Mouse (Mus musculus) G1E (cell line): ENCODE data around the gene Sgsm2. TPM values are rescaled to one million over a fixed set of nuclear protein-coding genes. Genes with fewer than 3 reads are reported as not detected.
A peak's percentile ranks its signal among the peaks of the same experiment; 100 is the strongest.

Experiments used
- ATAC-seq: 2 replicates; pipeline ENCODE4 v1.8.0; 2016; ENCODE audit warnings: mild to moderate bottlenecking; ENCODE audit not compliant: insufficient number of reproducible peaks, poor library complexity, low FRiP score, severe bottlenecking; ENCODE audit errors: extremely low read depth
- DNase-seq: peaks from one replicate; pipeline ENCODE4 v3.0.0; 2012; ENCODE audit warnings: low spot score
- H3K27me3 ChIP-seq: 2 replicates; pipeline ENCODE4 v1.6.1; 2012; ENCODE audit warnings: mild to moderate bottlenecking, low read length, inconsistent platforms; ENCODE audit not compliant: insufficient read depth
- H3K36me3 ChIP-seq: replicated peaks from 2 replicates; pipeline ENCODE3; 2012; ENCODE audit warnings: mild to moderate bottlenecking, inconsistent platforms
- H3K4me1 ChIP-seq: 2 replicates; pipeline ENCODE4 v1.6.1; 2012; ENCODE audit warnings: low read depth, low read length, inconsistent platforms, mixed read lengths; ENCODE audit not compliant: insufficient read depth
- H3K4me3 ChIP-seq: 2 replicates; pipeline ENCODE4 v1.5.1; 2012; ENCODE audit warnings: low read depth, mild to moderate bottlenecking, inconsistent platforms, low read length, moderate library complexity, mixed read lengths
- H3K9me3 ChIP-seq: replicated peaks from 2 replicates; pipeline ENCODE4 v1.6.1; 2012; ENCODE audit warnings: inconsistent platforms
- CTCF ChIP-seq: IDR thresholded peaks from 2 replicates; pipeline ENCODE4 v1.5.1; 2012; ENCODE audit warnings: low read depth, low read length, inconsistent platforms, mixed read lengths
- GATA1 ChIP-seq: IDR thresholded peaks from 2 replicates; pipeline ENCODE4 v1.6.1; 2012; ENCODE audit warnings: borderline replicate concordance, low read length, inconsistent platforms, mixed read lengths
- GATA2 ChIP-seq: IDR thresholded peaks from 2 replicates; pipeline ENCODE4 v1.6.1; 2012; ENCODE audit warnings: low read depth, low read length, inconsistent platforms, borderline replicate concordance
- POLR2AphosphoS5 ChIP-seq: IDR thresholded peaks from 2 replicates; pipeline ENCODE4 v1.6.1; 2012; ENCODE audit warnings: low read depth, low read length, inconsistent platforms; ENCODE audit not compliant: insufficient replicate concordance
- TAL1 ChIP-seq: conservative IDR thresholded peaks from 2 replicates; pipeline ENCODE4 v1.6.1; 2012; ENCODE audit warnings: low read depth, low read length, inconsistent platforms, mixed read lengths
- polyA plus RNA-seq: library from polyadenylated mRNA; stranded (reverse); fragments of >175 nt; gene quantifications from 2 replicates; pipeline ENCODE4 v1.2.3, GENCODE M21; 2012
- total RNA-seq, 2 experiments: library from RNA; stranded (forward) in 1 of 2; stranded (reverse) in 1 of 2; fragments of 200-1000 nt in 1 of 2; fragments of >200 nt in 1 of 2; fragmentation: Nextera tagmentation in 1 of 2; gene quantifications; 2 replicates each; pipeline ENCODE4 v1.2.3; 2014 to 2017

Sgsm2 gene
- total and polyA plus RNA-seq, 3 experiments: 4.7 to 10.5 (median 7.4) TPM

DNA sequence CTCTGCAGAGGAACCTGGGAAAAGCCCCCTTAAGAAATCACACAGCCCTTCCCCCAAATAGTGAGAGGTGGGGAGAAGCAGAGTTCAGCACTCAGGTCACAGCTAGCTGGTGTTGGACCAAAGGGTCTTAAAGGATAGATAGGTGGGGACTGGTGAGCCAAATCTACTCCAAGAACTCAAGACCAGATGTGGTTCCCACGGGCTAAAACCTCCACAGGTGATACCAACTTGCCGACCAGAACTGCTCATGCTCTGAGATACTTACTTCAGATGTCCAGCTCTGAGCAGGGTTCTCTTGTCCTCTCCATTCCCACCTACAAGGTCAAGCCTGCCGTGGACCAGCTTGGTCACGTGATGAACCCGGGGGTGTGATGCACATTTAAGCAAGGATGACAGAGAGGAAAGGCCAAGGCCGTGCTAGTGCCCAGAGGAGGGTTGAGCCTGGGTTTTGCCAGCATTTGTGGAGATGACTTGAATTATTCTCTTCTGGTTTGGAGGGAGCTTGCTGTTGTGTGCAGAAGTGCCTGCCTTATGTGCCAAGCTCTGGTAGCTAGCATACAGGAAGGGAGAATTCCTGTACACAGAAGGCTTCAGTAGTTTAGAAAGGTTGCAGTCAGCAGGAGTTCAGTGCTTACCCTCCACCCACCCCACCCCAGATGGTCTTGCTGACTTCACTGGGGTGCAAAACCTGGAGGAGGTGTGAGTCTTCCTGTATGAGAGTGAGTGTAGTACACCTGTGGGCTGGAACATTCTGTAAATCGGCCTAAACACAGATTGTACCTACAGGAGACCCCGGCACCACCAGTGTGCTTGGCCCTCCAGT is 63.1 kb downstream of the Sgsm2 start:
- TF ChIP-seq POLR2AphosphoS5 (no peak), GATA1 (no peak), TAL1 (no peak), GATA2 (no peak), CTCF (no peak)
- Histone ChIP-seq H3K27me3 (no peaks in the 10 kb centered on the region), H3K4me3 (peak overlapping the region; percentile 93; the same call in 1 of the 2 replicates), H3K9me3 (no peaks in the 10 kb centered on the region), H3K4me1 (peaks cover 74% of the 10 kb centered on the region), H3K36me3 (peaks cover 46% of the 10 kb centered on the region)
- ATAC-seq (no peak), DNase-seq (no peak)

DNA sequence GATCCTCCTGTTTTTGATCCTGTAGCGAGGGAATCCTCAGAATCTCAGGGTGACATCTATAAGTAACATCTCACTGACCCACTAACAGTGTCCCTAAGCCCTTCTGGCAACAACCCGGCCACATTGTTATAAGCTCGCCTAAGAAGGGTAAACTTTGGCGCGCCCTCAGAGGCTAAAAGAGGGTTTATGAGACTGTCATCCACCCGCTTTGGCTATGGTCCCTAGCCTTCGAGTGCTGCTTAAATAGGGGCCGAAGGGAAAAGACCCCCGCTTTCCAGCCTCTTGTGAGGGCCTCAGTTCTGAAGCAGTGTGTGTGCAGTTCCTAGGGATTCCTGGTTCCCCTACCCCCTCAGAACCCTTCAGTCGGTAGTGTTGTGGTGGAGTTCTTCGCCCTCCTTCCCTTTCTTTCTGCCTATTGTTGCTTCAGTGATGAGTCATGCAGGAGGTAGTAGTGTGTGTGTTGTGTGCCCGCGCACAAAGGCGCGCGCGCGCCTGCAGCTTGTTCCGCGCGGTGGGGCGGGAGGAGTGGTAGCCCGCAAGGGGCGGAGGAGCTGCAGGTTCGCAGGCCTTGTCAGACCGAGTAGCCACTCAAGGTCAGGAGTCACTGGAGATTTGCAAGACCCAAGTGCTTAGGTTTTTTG is 64.2 kb downstream of the Sgsm2 start:
- peak; percentile 64 for DNase-seq

DNA sequence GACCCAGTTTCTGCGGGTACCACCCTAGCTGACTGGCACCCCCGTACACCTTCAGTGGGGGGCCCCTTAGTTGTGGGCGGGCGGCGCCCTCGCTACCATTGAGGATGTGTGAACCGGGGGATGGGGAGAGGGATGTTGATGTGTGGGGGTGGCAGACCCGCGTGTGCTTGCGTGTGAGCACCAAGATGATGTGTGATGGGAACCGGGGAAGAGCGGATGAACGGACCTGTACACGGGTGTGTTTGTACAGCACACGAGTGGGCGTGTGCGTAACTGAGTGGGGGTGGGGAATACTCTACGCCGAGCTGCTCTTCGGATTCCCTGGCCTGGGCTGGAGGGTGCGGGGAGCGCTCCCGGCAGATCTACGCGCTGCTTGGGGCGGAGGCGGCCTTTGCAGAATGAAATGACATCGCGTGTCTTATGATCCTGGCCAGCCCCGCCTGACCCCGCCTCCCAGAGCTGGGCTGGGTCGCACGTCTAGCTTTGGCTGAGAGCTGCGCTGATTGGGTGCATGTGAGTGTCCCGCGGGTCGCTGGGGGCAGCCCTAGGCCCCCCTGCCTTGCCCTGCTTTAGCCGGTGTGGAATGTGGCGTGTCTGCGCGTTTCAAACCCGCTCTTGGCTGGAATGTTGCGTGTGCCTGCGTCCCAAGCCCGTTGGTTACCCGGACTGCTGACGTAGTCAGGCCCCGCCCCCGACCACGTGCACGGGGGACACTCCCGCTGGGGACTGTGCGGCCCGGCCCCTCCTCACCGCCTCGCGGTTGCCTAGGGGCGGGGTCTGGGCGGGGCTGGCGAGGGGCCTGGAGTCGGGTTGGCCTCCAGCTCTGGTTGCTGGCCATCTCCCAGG is 65.0 kb downstream of the Sgsm2 start:
- peak; percentile 57 for ATAC-seq
- Histone ChIP-seq H3K4me1 (peaks cover 79% of the 10 kb centered on the region), H3K27me3 (no peaks in the 10 kb centered on the region), H3K36me3 (peaks cover 53% of the 10 kb centered on the region), H3K4me3 (peak overlapping the region; percentile 93), H3K9me3 (no peaks in the 10 kb centered on the region)
- TF ChIP-seq TAL1 (no peak), POLR2AphosphoS5 (peak; percentile 81; the same call in 1 of the 2 replicates)
- peak; percentile 88 for DNase-seq

More for the DNA sequence above, 64.2 kb downstream of the Sgsm2 start:
- Histone ChIP-seq H3K36me3 (peaks cover 56% of the 10 kb centered on the region), H3K9me3 (no peaks in the 10 kb centered on the region), H3K27me3 (no peaks in the 10 kb centered on the region), H3K4me1 (peaks cover 81% of the 10 kb centered on the region), H3K4me3 (peak overlapping the region; percentile 93)
- TF ChIP-seq TAL1 (no peak), GATA1 (no peak), GATA2 (no peak), POLR2AphosphoS5 (no peak), CTCF (no peak)
- no peak for ATAC-seq

- H3K4me1 ChIP-seq: peaks cover 78% of the 10 kb centered on the region
- peak; percentile 35 for DNase-seq
Observed at GRCm38 (mm10) chr11:74831191-74831605, 65.7 kb downstream of the Sgsm2 start.

GRCm38 (mm10) chr11:74830256-74831161 is 66.4 kb downstream of the Sgsm2 start, which contains the start of gene Mnt:
TSS of gene Mnt (plus strand) at chr11:74830920.
- TF ChIP-seq CTCF: no peak
- no peak for TF ChIP-seq POLR2AphosphoS5
- TF ChIP-seq GATA2: no peak
- TF ChIP-seq TAL1: no peak
- TF ChIP-seq GATA1: no peak
- ATAC-seq: peak; percentile 71
- peaks cover 49% of the 10 kb centered on the region for H3K36me3 ChIP-seq
- H3K4me3 ChIP-seq: peak within 1 kb of the TSS; percentile 93
- peak; percentile 94 for DNase-seq
- no peaks in the 10 kb centered on the region for H3K9me3 ChIP-seq
- H3K4me1 ChIP-seq: peaks cover 75% of the 10 kb centered on the region
- H3K27me3 ChIP-seq: no peaks in the 10 kb centered on the region

More at GRCm38 (mm10) chr11:74831191-74831605, 65.7 kb downstream of the Sgsm2 start:
- ATAC-seq: no peak
- Histone ChIP-seq H3K27me3 (no peaks in the 10 kb centered on the region), H3K36me3 (peaks cover 52% of the 10 kb centered on the region), H3K9me3 (no peaks in the 10 kb centered on the region), H3K4me3 (peak overlapping the region; percentile 93)
- TF ChIP-seq GATA2 (no peak), TAL1 (no peak), CTCF (no peak), POLR2AphosphoS5 (no peak), GATA1 (no peak)
